Mouse (Mus musculus) splenic B cell, adult 2 months (primary cell): Measurements from ENCODE around the gene Me3.
"Not testable (repeated sequence)": the region's sequence is repeated elsewhere in the genome, so short reads cannot be mapped to it uniquely, and the experiment has no call there.

ENCODE experiments used
- DNase-seq: peaks from one replicate; pipeline ENCODE4 v3.0.0-alpha.2; 2011; ENCODE audit warnings: low read depth, low spot score
- H3K27me3 ChIP-seq: 2 replicates; pipeline ENCODE4 v1.6.1; 2012; ENCODE audit warnings: mild to moderate bottlenecking, low read length, moderate library complexity, mixed read lengths; ENCODE audit not compliant: control insufficient read depth, poor library complexity, insufficient read depth, severe bottlenecking
- H3K36me3 ChIP-seq: 2 replicates; pipeline ENCODE4 v1.6.1; 2012; ENCODE audit warnings: mild to moderate bottlenecking, low read length, moderate library complexity, mixed read lengths; ENCODE audit not compliant: control insufficient read depth, poor library complexity, insufficient read depth, severe bottlenecking

Me3 gene

DNA sequence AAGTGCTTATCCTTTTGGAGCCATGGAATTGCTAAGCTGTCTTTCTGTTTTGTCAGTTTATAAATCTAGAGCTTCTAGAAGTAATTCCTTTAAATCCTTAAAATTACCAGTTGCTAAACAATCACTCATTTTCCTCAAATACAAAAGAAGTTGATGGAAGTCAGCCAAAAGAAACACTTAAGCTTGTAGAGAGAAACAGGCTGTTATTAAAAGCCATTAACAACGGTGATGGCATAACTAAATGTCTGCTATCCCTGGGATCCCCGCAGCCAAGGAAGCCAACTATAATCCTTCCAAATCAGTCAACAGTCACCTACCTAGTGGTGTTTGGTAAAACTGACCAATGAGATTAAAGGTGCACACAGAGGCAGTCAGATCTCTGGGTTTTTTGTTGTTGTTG lies 98.3 kb downstream of the Me3 start:
- Histone ChIP-seq H3K36me3 (no peaks in the 10 kb centered on the region), H3K27me3 (no peaks in the 10 kb centered on the region)
- no peak for DNase-seq

- not testable (repeated sequence) for H3K27me3 ChIP-seq, H3K36me3 ChIP-seq, DNase-seq
These were observed 98.9 kb downstream of the Me3 start for GRCm38 (mm10) chr7:89731115-89731514.

- Histone ChIP-seq H3K36me3 (no peaks in the 10 kb centered on the region), H3K27me3 (no peaks in the 10 kb centered on the region)
- no peak for DNase-seq
These were observed 116.2 kb downstream of the Me3 start for GRCm38 (mm10) chr7:89748415-89748814.

- H3K27me3 ChIP-seq, result no peaks in the 10 kb centered on the region
- no peak for DNase-seq
- H3K36me3 ChIP-seq, result no peaks in the 10 kb centered on the region
These were observed 117.0 kb downstream of the Me3 start for GRCm38 (mm10) chr7:89749183-89749582.

DNA sequence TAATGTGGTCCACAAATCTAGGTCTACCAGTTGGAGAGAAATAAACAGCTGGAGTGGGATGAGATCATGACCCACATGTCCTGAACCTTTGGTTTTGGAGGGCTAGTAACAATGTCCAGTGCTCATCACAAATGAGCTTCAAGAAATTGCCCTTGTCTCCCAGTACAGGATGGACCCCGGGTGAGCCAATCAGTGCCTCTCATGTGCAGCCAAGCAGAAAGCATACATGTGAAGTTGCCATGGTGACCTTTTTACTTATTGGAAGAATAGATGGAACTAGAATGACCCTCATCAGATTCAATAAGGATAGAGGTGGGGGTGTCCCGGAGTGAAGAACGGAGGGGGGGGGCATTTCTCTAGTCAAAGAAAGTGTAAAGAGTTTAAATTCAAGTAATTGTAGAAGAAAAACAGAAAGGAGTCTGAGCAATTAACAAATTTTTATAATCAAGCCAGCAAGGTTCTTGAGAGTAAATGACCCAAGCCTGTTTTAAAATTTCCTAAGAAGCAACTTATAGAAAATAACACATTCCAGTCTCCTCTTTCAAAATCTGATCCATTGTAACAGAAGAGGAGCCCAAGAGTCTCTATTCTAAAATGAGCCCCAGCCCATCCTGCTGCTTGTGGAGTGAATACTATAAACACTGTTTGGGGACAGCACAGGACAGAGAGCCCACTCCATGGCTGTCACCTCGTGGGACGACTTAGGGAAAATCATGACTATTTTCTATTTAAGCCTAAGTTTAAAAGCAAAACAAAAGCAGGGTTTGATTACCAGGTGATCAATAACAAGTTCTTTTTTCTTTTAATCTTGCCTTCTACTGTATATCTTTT lies 134.7 kb downstream of the Me3 start:
- DNase-seq, result no peak
- no peaks in the 10 kb centered on the region for H3K36me3 ChIP-seq
- no peaks in the 10 kb centered on the region; the same call in 1 of the 2 replicates for H3K27me3 ChIP-seq

GRCm38 (mm10) chr7:89769106-89769896 lies 137.1 kb downstream of the Me3 start:
- Histone ChIP-seq H3K27me3 (no peaks in the 10 kb centered on the region; the same call in 1 of the 2 replicates), H3K36me3 (no peaks in the 10 kb centered on the region)
- no peak for DNase-seq

GRCm38 (mm10) chr7:89770021-89770420 lies 137.8 kb downstream of the Me3 start:
- Histone ChIP-seq H3K36me3 (no peaks in the 10 kb centered on the region), H3K27me3 (no peaks in the 10 kb centered on the region; the same call in 1 of the 2 replicates)
- DNase-seq, result no peak

DNA sequence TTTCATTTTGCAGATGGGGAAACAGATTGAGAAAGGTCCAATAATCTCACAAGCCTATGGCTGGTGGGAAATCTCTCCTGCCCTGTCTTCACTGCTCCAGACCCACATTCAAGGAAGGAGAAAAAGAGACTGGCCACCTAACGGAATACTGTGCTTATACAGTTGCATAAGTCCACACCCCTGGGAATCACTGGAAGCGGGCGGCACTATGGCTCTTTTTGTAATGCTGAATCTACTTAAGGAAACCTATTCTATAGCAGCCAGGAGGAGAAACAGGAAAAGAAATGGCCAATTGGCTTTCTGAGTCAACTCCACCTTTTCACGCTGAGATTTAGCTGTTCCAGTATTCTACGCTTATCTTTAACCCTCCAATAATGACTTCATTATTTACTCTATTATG lies 140.7 kb downstream of the Me3 start:
- Histone ChIP-seq H3K27me3 (no peaks in the 10 kb centered on the region), H3K36me3 (no peaks in the 10 kb centered on the region)
- no peak for DNase-seq

DNA sequence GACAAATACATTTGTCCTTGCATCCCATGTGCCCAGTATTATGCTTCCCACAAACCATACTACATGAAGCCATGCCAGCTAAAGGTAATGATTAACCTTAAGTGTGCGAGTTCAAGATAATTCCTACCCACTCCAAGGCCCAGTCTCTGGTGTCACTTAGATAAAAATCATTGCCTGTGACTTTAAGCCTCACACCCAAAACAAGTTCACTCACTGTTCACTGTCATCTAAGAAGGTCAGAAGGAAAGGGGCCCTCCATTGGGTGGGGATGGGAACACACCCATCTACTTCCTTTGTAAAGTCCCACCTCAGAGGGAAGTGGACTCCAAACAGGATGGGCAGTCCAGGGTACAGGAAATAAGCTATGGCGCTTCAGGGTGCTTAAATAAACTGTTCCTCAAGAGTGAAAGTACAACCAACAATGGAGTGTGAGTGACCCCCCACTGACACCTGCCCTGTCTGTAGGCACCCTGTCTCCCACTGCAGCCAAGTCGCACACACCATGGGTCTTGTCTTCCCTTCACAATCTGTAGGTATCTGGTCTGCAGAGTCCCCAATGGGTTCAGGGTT lies 141.2 kb downstream of the Me3 start:
- Histone ChIP-seq H3K27me3 (no peaks in the 10 kb centered on the region), H3K36me3 (no peaks in the 10 kb centered on the region)
- DNase-seq, result no peak

DNA sequence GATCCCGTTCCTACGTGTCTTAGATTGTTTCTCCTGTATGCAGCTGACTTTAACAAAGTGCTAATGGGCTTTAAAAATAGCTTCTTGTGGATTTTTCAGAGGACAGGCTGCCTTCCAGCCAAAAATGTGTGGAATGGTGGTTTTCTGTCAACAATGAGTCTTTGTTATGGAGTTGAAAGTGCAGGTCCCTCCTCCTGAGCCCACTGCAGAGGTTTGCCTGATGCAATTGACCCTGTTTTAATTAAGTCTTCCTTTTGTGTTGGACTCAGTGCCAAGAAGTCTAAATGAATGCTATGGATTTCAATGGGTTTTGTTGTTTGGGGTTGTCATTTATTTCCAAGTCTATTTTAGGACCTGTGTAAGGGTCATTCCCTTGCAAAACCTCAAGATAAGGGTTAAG lies 141.7 kb downstream of the Me3 start:
- Histone ChIP-seq H3K27me3 (no peaks in the 10 kb centered on the region), H3K36me3 (no peaks in the 10 kb centered on the region)
- no peak for DNase-seq

DNA sequence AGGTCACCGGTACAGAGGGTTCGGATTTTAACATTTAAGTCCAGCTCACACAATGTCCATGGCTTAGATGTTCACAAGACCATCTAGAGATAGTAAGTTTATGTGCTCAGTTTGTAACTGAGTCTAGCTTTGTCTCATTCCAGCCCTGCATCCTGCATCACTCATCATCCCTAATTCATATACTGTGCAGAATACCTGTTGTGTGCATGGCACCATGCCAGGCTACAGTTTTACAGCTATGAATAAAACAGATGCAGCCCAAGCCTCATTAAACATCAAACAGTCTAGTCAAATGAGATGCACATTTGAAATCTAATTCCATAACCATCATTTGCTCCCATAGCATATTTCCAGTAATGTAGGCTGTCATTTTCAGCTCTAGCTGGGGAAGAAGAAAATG lies 143.7 kb downstream of the Me3 start:
- Histone ChIP-seq H3K27me3 (no peaks in the 10 kb centered on the region), H3K36me3 (no peaks in the 10 kb centered on the region)
- no peak for DNase-seq

- no peaks in the 10 kb centered on the region for H3K27me3 ChIP-seq
- no peak for DNase-seq
- no peaks in the 10 kb centered on the region for H3K36me3 ChIP-seq
These were observed 149.2 kb downstream of the Me3 start for GRCm38 (mm10) chr7:89781391-89781790.

- DNase-seq, result no peak
- Histone ChIP-seq H3K36me3 (no peaks in the 10 kb centered on the region), H3K27me3 (no peaks in the 10 kb centered on the region)
These were observed 155.5 kb downstream of the Me3 start for GRCm38 (mm10) chr7:89787735-89788134.

DNA sequence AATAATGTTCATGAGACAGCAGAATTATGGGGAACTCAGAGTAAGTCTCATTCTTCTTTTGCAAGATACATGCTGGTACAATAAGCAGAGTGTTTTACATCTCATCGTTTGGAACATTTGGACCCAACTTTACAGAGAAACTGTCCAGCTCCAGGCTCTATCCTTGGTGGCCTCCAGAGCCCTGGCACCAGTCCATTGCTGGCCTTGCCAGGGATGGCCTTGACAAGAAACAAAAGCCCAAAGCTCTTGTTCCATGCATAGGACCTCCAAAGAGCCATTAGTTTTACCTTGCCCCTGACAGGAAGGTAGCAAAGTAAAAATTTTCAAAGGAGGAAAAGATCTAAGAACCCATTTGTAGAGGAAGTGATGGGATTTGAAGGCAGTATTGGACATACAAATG lies 160.4 kb downstream of the Me3 start:
- Histone ChIP-seq H3K36me3 (no peaks in the 10 kb centered on the region), H3K27me3 (no peaks in the 10 kb centered on the region)
- no peak for DNase-seq

- no peaks in the 10 kb centered on the region for H3K36me3 ChIP-seq
- H3K27me3 ChIP-seq, result no peaks in the 10 kb centered on the region
- DNase-seq, result no peak
These were observed 163.2 kb downstream of the Me3 start for GRCm38 (mm10) chr7:89795366-89795765.
